Comparison of ENCODE assay signal across 9 mouse cellular contexts in the genomic region with DNA sequence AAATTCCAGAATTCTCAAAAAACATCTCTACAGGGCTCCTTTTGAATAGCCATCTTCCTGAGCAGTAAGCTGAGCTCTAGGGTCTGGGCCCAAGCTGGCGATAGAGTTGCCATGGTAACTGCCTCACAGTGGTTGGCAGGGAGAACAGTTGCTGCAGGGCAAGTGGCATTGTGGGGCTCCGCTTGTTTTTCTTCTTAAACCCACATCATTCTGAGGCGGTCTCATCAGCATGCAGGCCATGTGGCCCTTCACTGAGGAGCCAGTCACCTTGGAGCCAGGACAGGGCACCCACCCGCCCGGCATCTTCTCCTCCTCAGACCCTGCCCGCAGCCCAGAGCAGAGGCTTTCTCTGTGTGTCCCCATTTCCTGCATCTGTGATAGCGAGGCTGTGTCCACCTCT. TPM values are rescaled to one million over a fixed set of nuclear protein-coding genes. Genes with fewer than 3 reads are reported as not detected.
DNase-seq lines count a peak whose midpoint lies in the region; ATAC-seq lines count a peak whose summit lies in the region.
"Had no signal": no experiment of that assay in that cellular context is flagged by ENCODE, and none has a peak within 500 bp of the region (broad histone marks: within the 10 kb centered on the region; RNA-seq: fewer than 3 reads in every experiment).

No protein-coding gene starts in this region.

- peak overlapping the region; percentile 94 for H3K27ac ChIP-seq in hindbrain, embryonic 13.5 days
- H3K27ac ChIP-seq in midbrain, embryonic 12.5 days (replicated peaks), result peak overlapping the region; percentile 92
- H3K27ac ChIP-seq in kidney, embryonic 15.5 days, result no peak overlapping the region
- H3K27ac ChIP-seq: kidney, postnatal 0 days had no signal

- peaks cover 48% of the 10 kb centered on the region for H3K4me1 ChIP-seq in hindbrain, embryonic 13.5 days (replicated peaks)
- peaks cover 34% of the 10 kb centered on the region for H3K4me1 ChIP-seq in midbrain, embryonic 12.5 days
- no peaks in the 10 kb centered on the region for H3K4me1 ChIP-seq in kidney, embryonic 15.5 days

- no peak overlapping the region for H3K4me3 ChIP-seq in hindbrain, embryonic 13.5 days
- H3K4me3 ChIP-seq in midbrain, embryonic 12.5 days, result no peak overlapping the region
- no peak overlapping the region for H3K4me3 ChIP-seq in kidney, embryonic 15.5 days (replicated peaks)

- peak overlapping the region; percentile 36 for H3K4me2 ChIP-seq in hindbrain, embryonic 13.5 days
- peak overlapping the region; percentile 38 for H3K4me2 ChIP-seq in midbrain, embryonic 12.5 days (replicated peaks)
- H3K4me2 ChIP-seq in kidney, embryonic 15.5 days, result no peak overlapping the region

- peak; percentile 89 for ATAC-seq in hindbrain, embryonic 13.5 days (ENCODE audit: low FRiP score)
- ATAC-seq in midbrain, embryonic 12.5 days (ENCODE audit: low FRiP score, low read depth), result peak; percentile 88
- ATAC-seq in monocyte, adult 5-6 weeks (replicated peaks; ENCODE audit: insufficient number of reproducible peaks, low FRiP score, low TSS enrichment, poor library complexity, severe bottlenecking), result no peak
- no peak for ATAC-seq in kidney, embryonic 15.5 days (replicated peaks; ENCODE audit: low FRiP score)

- H3K9ac ChIP-seq in hindbrain, embryonic 13.5 days, result peak overlapping the region; percentile 66
- peak overlapping the region; percentile 48; the same call in 1 of the 2 replicates for H3K9ac ChIP-seq in midbrain, embryonic 12.5 days (replicated peaks)
- no peak overlapping the region for H3K9ac ChIP-seq in kidney, embryonic 15.5 days

- no peaks in the 10 kb centered on the region for H3K27me3 ChIP-seq in hindbrain, embryonic 13.5 days
- H3K27me3 ChIP-seq in midbrain, embryonic 12.5 days, result peaks cover 28% of the 10 kb centered on the region
- no peaks in the 10 kb centered on the region for H3K27me3 ChIP-seq in kidney, embryonic 15.5 days

- 11% methylated on average over 7 of the region's 7 CpGs for WGBS in hindbrain, embryonic 13.5 days
- 16% methylated on average over 7 of the region's 7 CpGs for WGBS in midbrain, embryonic 12.5 days
- 83% methylated on average over 7 of the region's 7 CpGs for WGBS in kidney, embryonic 15.5 days

- H3K9me3 ChIP-seq in hindbrain, embryonic 13.5 days, result no peaks in the 10 kb centered on the region
- H3K9me3 ChIP-seq in midbrain, embryonic 12.5 days, result no peaks in the 10 kb centered on the region
- H3K9me3 ChIP-seq in kidney, embryonic 15.5 days (replicated peaks), result no peaks in the 10 kb centered on the region

- H3K36me3 ChIP-seq in hindbrain, embryonic 13.5 days, result peaks cover 74% of the 10 kb centered on the region
- peaks cover 57% of the 10 kb centered on the region for H3K36me3 ChIP-seq in midbrain, embryonic 12.5 days
- peaks cover 85% of the 10 kb centered on the region for H3K36me3 ChIP-seq in kidney, embryonic 15.5 days

- DNase-seq in layer of hippocampus, adult 18-20 months (ENCODE audit: low spot score in 2 of 2), result peak; percentile 74 to 83
- no peak for DNase-seq in layer of hippocampus, adult 9-10 months (ENCODE audit: low spot score)
- no peak for DNase-seq in thymus, postnatal 36 days
- DNase-seq in heart, adult 8-10 months (ENCODE audit: low spot score), result no peak

RNA-seq across cellular contexts. Expression of a gene that starts 16.1 kb away (rescaled TPM):
- total RNA-seq in layer of hippocampus, adult 18-20 months (2021), result not detected
- polyA plus RNA-seq in hindbrain, embryonic 13.5 days (2015; fragmentation: Nextera tagmentation; extraction: Ambion mirVana), result 0.17 and 0.34 TPM in 2 replicates
- 0.26 and 0.30 TPM in 2 replicates for polyA plus RNA-seq in midbrain, embryonic 12.5 days (2016; fragmentation: Nextera tagmentation; extraction: Ambion mirVana)
- total RNA-seq in monocyte, adult 5-6 weeks (2017), result 0.43 to 0.58 TPM in 2 of 3 replicates, not detected in the other
- total RNA-seq in heart, adult 8-10 months (2022), result not detected
- 0.19 and 0.26 TPM in 2 replicates for polyA plus RNA-seq in kidney, embryonic 15.5 days (2015; fragmentation: Nextera tagmentation; extraction: Ambion mirVana)

RNA-seq across cellular contexts. Expression of a gene that starts 22.7 kb away (rescaled TPM):
- total RNA-seq in layer of hippocampus, adult 18-20 months (2021), result 100 to 1,000 TPM; 212 to 229 TPM
- polyA plus RNA-seq in hindbrain, embryonic 13.5 days (2015; fragmentation: Nextera tagmentation; extraction: Ambion mirVana), result 35.5 and 37.7 TPM in 2 replicates
- polyA plus RNA-seq in midbrain, embryonic 12.5 days (2016; fragmentation: Nextera tagmentation; extraction: Ambion mirVana), result 58.3 and 65.7 TPM in 2 replicates
- not detected in 3 replicates for total RNA-seq in monocyte, adult 5-6 weeks (2017)
- under 1 TPM; 0.41 to 0.52 (median 0.47) TPM for total RNA-seq in heart, adult 8-10 months (2022)
- polyA plus RNA-seq in kidney, embryonic 15.5 days (2015; fragmentation: Nextera tagmentation; extraction: Ambion mirVana), result 6.9 and 8.1 TPM in 2 replicates

RNA-seq across cellular contexts. Expression of a gene that starts 29.1 kb away (rescaled TPM):
- 10 to 100 TPM; 29.4 to 30.7 TPM for total RNA-seq in layer of hippocampus, adult 18-20 months (2021)
- polyA plus RNA-seq in hindbrain, embryonic 13.5 days (2015; fragmentation: Nextera tagmentation; extraction: Ambion mirVana), result 40.3 and 43.2 TPM in 2 replicates
- polyA plus RNA-seq in midbrain, embryonic 12.5 days (2016; fragmentation: Nextera tagmentation; extraction: Ambion mirVana), result 35.7 and 38.4 TPM in 2 replicates
- 9.6 to 16.9 TPM (median 14.4 TPM) in 3 replicates for total RNA-seq in monocyte, adult 5-6 weeks (2017)
- 10 to 100 TPM in 2 of 4 experiments, 1 to 10 TPM in 2; 8.5 to 12.6 (median 10.2) TPM for total RNA-seq in heart, adult 8-10 months (2022)
- polyA plus RNA-seq in kidney, embryonic 15.5 days (2015; fragmentation: Nextera tagmentation; extraction: Ambion mirVana), result 33.4 and 39.1 TPM in 2 replicates

RNA-seq across cellular contexts. Expression of a gene that starts 29.1 kb away (rescaled TPM):
- total RNA-seq in layer of hippocampus, adult 18-20 months (2021), result 10 to 100 TPM; 19.0 to 22.6 TPM
- polyA plus RNA-seq in hindbrain, embryonic 13.5 days (2015; fragmentation: Nextera tagmentation; extraction: Ambion mirVana), result 53.6 and 60.2 TPM in 2 replicates
- 48.4 and 48.6 TPM in 2 replicates for polyA plus RNA-seq in midbrain, embryonic 12.5 days (2016; fragmentation: Nextera tagmentation; extraction: Ambion mirVana)
- total RNA-seq in monocyte, adult 5-6 weeks (2017), result 11.1 to 14.9 TPM (median 12.8 TPM) in 3 replicates
- 1 to 10 TPM; 7.8 to 9.4 (median 8.3) TPM for total RNA-seq in heart, adult 8-10 months (2022)
- 38.5 and 44.8 TPM in 2 replicates for polyA plus RNA-seq in kidney, embryonic 15.5 days (2015; fragmentation: Nextera tagmentation; extraction: Ambion mirVana)

RNA-seq across cellular contexts. Expression of a gene that starts 45.8 kb away (rescaled TPM):
- 10 to 100 TPM; 38.8 to 42.0 TPM for total RNA-seq in layer of hippocampus, adult 18-20 months (2021)
- polyA plus RNA-seq in hindbrain, embryonic 13.5 days (2015; fragmentation: Nextera tagmentation; extraction: Ambion mirVana), result 32.2 and 33.7 TPM in 2 replicates
- 40.2 and 40.5 TPM in 2 replicates for polyA plus RNA-seq in midbrain, embryonic 12.5 days (2016; fragmentation: Nextera tagmentation; extraction: Ambion mirVana)
- 30.1 to 62.0 TPM (median 39.9 TPM) in 3 replicates for total RNA-seq in monocyte, adult 5-6 weeks (2017)
- 10 to 100 TPM; 17.0 to 19.1 (median 18.4) TPM for total RNA-seq in heart, adult 8-10 months (2022)
- polyA plus RNA-seq in kidney, embryonic 15.5 days (2015; fragmentation: Nextera tagmentation; extraction: Ambion mirVana), result 30.5 and 33.8 TPM in 2 replicates

Comparison
In these comparisons a context has a peak if more than half of its experiments do, and no peak if none do; other contexts are left out.
1. DNase-seq: peak in layer of hippocampus, adult 18-20 months (2 of 2); none in layer of hippocampus, adult 9-10 months (single experiment), thymus, postnatal 36 days (0 of 2) and heart, adult 8-10 months (single experiment).
2. ATAC-seq: peak in hindbrain, embryonic 13.5 days (single experiment) and midbrain, embryonic 12.5 days (single experiment); none in monocyte, adult 5-6 weeks (single experiment) and kidney, embryonic 15.5 days (single experiment).
3. RNA of a gene that starts 22.7 kb away (total RNA-seq): 212 to 229 TPM in layer of hippocampus, adult 18-20 months; 0.41 to 0.52 TPM in heart, adult 8-10 months and not detected in monocyte, adult 5-6 weeks; every median in the first group is over 100 times any median in the second.